Mouse (Mus musculus) cerebellum, adult 2 months (tissue): ENCODE data around the gene Them5. TPM values are rescaled to one million over a fixed set of nuclear protein-coding genes. Genes with fewer than 3 reads are reported as not detected.

Experiments used
- DNase-seq, 2 experiments: peaks; one replicate each; pipeline ENCODE4 v3.0.0; 2021
- H3K27ac ChIP-seq: fragments of 200-500 bp; 2 replicates; pipeline ENCODE4 v1.5.1; 2012; ENCODE audit warnings: low read length, control low read depth, inconsistent platforms; ENCODE audit not compliant: insufficient read depth
- H3K27me3 ChIP-seq: fragments of 200-500 bp; 2 replicates; pipeline ENCODE4 v1.6.1; 2012; ENCODE audit warnings: inconsistent platforms, mild to moderate bottlenecking, low read length, moderate library complexity; ENCODE audit not compliant: control insufficient read depth, insufficient read depth
- H3K4me1 ChIP-seq: fragments of 200-500 bp; 2 replicates; pipeline ENCODE4 v1.6.1; 2011; ENCODE audit warnings: low read length; ENCODE audit not compliant: control insufficient read depth, insufficient read depth
- H3K4me3 ChIP-seq: fragments of 200-500 bp; replicated peaks from 2 replicates; pipeline ENCODE3; 2011; ENCODE audit warnings: mild to moderate bottlenecking, low read depth, low read length, control low read depth; ENCODE audit not compliant: insufficient read depth
- CTCF ChIP-seq: fragments of 200-500 bp; IDR thresholded peaks from 2 replicates; pipeline ENCODE4 v1.5.1; 2011; ENCODE audit warnings: low read depth, mild to moderate bottlenecking, control low read depth, low read length, moderate library complexity, borderline replicate concordance; ENCODE audit not compliant: insufficient read depth
- POLR2A ChIP-seq: fragments of 200-500 bp; IDR thresholded peaks from 2 replicates; pipeline ENCODE4 v1.6.1; 2011; ENCODE audit warnings: low read length, control low read depth, borderline replicate concordance; ENCODE audit not compliant: insufficient read depth
- WGBS: fragments of 180-500 bp; shearing (Covaris S2); methylation state at CpG from one replicate; pipeline ENCODE4 v1.1.7; 2018; 5-methylcytosine and 5-hydroxymethylcytosine counted together
- polyA plus RNA-seq: library from polyadenylated mRNA; depleted of rRNA; stranded (reverse); fragments of >200 nt; gene quantifications from 2 replicates; pipeline ENCODE4 v1.2.3, GENCODE M21; 2012

The Them5 gene
- polyA plus RNA-seq, 1 experiment, result not detected

DNA sequence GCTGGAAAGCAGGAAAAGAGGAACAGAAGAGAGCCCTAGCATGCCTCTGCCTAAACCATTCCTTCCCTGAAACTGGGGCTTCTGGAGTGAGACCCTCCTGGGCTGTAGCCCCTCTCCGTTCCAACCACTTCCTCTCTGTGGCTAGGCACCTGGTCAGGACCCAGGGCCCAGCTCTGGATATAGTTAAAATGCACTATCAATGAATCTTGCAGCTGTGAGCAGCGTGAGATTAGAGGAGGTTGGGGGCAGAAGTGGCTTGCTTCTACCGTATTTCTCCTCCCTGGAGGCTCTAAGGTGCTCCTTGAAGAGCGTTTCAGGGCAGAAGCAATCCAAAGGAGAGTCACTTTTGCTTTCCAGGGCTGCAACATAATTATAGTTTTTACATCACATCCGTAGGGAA, 40.4 kb downstream of the Them5 start:
- WGBS, result 77% methylated on average over 5 of the region's 5 CpGs
- TF ChIP-seq CTCF, result no peak
- TF ChIP-seq POLR2A, result no peak
- no peak for DNase-seq
- Histone ChIP-seq H3K27ac (no peak overlapping the region), H3K27me3 (no peaks in the 10 kb centered on the region), H3K4me3 (no peak overlapping the region), H3K4me1 (no peaks in the 10 kb centered on the region)

- H3K4me1 ChIP-seq, result no peaks in the 10 kb centered on the region
- no peak for DNase-seq
- no peak overlapping the region for H3K4me3 ChIP-seq
- 29% methylated on average over 3 of the region's 3 CpGs for WGBS
- H3K27me3 ChIP-seq, result no peaks in the 10 kb centered on the region
- no peak overlapping the region for H3K27ac ChIP-seq
- no peak for TF ChIP-seq POLR2A
- no peak for TF ChIP-seq CTCF
Measured at GRCm38 (mm10) chr3:94383476-94383875, 41.6 kb downstream of the Them5 start.

- no peaks in the 10 kb centered on the region for H3K4me1 ChIP-seq
- no peak for DNase-seq
- no peak overlapping the region for H3K27ac ChIP-seq
- 54% methylated on average over 4 of the region's 4 CpGs for WGBS
- TF ChIP-seq CTCF (no peak), POLR2A (no peak)
- H3K4me3 ChIP-seq, result no peak overlapping the region
- no peaks in the 10 kb centered on the region for H3K27me3 ChIP-seq
Measured at GRCm38 (mm10) chr3:94386671-94387070, 44.8 kb downstream of the Them5 start.

DNA sequence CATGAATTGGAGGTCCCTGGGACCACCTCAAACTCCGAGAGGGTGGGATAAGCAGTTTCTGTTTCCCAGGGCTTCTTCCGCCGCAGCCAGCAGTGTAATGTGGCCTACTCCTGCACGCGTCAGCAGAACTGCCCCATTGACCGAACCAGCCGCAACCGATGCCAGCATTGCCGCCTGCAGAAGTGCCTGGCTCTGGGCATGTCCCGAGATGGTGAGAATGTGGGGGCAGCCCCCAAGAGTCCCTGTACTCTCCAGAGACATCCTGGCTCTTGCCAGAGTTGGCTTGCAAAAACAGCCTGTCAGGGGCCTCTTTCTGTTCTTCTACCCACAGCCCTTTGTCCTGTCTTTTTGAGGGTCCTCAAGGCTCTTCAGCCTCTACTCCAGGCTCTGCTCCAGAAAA, 45.5 kb downstream of the Them5 start:
- H3K27me3 ChIP-seq, result no peaks in the 10 kb centered on the region
- no peak overlapping the region for H3K4me3 ChIP-seq
- H3K27ac ChIP-seq, result no peak overlapping the region
- H3K4me1 ChIP-seq, result no peaks in the 10 kb centered on the region
- 85% methylated on average over 10 of the region's 10 CpGs for WGBS
- no peak for DNase-seq
- TF ChIP-seq CTCF, result no peak
- TF ChIP-seq POLR2A, result no peak

- no peaks in the 10 kb centered on the region for H3K4me1 ChIP-seq
- 80% methylated on average over 5 of the region's 5 CpGs for WGBS
- TF ChIP-seq CTCF, result no peak
- no peak for TF ChIP-seq POLR2A
- no peak overlapping the region for H3K4me3 ChIP-seq
- H3K27me3 ChIP-seq, result no peaks in the 10 kb centered on the region
- no peak overlapping the region for H3K27ac ChIP-seq
- DNase-seq, result no peak
Measured at GRCm38 (mm10) chr3:94388047-94388446, 46.1 kb downstream of the Them5 start.

GRCm38 (mm10) chr3:94389420-94389819, 47.5 kb downstream of the Them5 start:
- Histone ChIP-seq H3K4me1 (no peaks in the 10 kb centered on the region), H3K27me3 (no peaks in the 10 kb centered on the region), H3K4me3 (no peak overlapping the region), H3K27ac (no peak overlapping the region)
- TF ChIP-seq POLR2A (no peak), CTCF (no peak)
- 95% methylated on average over 16 of the region's 16 CpGs for WGBS
- DNase-seq, result no peak

DNA sequence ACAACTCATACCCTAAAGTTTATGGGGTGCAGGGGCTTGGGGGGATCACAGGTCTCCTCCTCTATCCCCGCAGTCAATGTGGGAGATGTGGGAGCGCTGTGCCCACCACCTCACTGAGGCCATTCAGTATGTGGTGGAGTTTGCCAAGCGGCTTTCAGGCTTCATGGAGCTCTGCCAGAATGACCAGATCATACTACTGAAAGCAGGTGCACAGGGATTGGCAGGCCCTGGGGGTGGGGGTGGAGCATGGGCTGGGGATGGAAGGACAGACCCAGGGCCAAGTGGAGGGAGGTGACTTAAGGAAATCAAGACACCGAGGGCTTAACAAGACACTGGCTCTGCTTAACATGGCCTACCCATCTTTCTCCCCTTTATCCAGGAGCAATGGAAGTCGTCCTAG, 49.1 kb downstream of the Them5 start:
- no peak overlapping the region for H3K4me3 ChIP-seq
- TF ChIP-seq CTCF (no peak), POLR2A (no peak)
- WGBS, result 26% methylated on average over 5 of the region's 5 CpGs
- no peaks in the 10 kb centered on the region for H3K27me3 ChIP-seq
- DNase-seq, result no peak
- H3K27ac ChIP-seq, result no peak overlapping the region
- H3K4me1 ChIP-seq, result no peaks in the 10 kb centered on the region

DNA sequence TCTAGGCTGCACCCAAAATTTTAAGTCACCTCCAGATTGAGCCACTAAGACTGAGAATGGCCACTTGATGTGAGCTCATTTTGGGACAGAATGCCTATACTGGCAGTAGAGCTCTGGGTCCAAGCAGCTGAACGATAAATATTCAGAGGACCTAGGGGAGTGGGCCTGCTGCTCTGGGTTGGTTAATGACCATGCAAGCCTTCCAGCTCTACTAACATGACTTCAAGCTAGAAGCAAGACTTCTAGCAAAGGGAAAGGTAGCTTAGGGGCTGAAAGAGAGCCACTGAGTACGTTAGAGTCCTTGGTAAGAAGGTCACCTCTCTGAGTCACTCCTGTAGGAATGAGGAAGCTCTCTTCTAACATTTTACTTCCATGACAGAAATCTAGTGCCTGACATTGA, 50.2 kb downstream of the Them5 start:
- Histone ChIP-seq H3K27ac (no peak overlapping the region), H3K4me1 (no peaks in the 10 kb centered on the region), H3K4me3 (no peak overlapping the region), H3K27me3 (no peaks in the 10 kb centered on the region)
- no peak for TF ChIP-seq CTCF
- no peak for TF ChIP-seq POLR2A
- no peak for DNase-seq
- WGBS, result 86% methylated on average over 2 of the region's 2 CpGs
